In genomic region chr6:115677441-115677840, GRCm38 (mm10) we compare ENCODE assay signal across 8 mouse cellular contexts. TPM values are rescaled to one million over a fixed set of nuclear protein-coding genes. Genes with fewer than 3 reads are reported as not detected.
A peak's percentile ranks its signal among the peaks of the same experiment; 100 is the strongest.
DNase-seq lines count a peak whose midpoint lies in the region; ATAC-seq and TF ChIP-seq lines count a peak whose summit lies in the region.

No protein-coding gene starts in this region.

- H3K9me3 ChIP-seq in embryonic facial prominence, embryonic 13.5 days = no peaks in the 10 kb centered on the region
- H3K9me3 ChIP-seq in intestine, embryonic 15.5 days = no peaks in the 10 kb centered on the region
- no peaks in the 10 kb centered on the region for H3K9me3 ChIP-seq in neural tube, embryonic 13.5 days

- H3K4me3 ChIP-seq in left cerebral cortex, adult 2 months = peak overlapping the region; percentile 93
- peak overlapping the region; percentile 94 for H3K4me3 ChIP-seq in embryonic facial prominence, embryonic 13.5 days
- H3K4me3 ChIP-seq in intestine, embryonic 15.5 days (replicated peaks) = peak overlapping the region; percentile 79
- H3K4me3 ChIP-seq in neural tube, embryonic 13.5 days = peak overlapping the region; percentile 99

- 96% methylated on average over 7 of the region's 7 CpGs for WGBS in embryonic facial prominence, embryonic 13.5 days
- 90% methylated on average over 7 of the region's 7 CpGs for WGBS in intestine, embryonic 15.5 days
- 96% methylated on average over 7 of the region's 7 CpGs for WGBS in neural tube, embryonic 13.5 days

- intact Hi-C loops in left cerebral cortex, adult 2 months (cut with DNase I) = loop anchor here (5.0 kb wide), 1 partner anchor 125 kb away; no protein-coding TSS in a partner anchor
- intact Hi-C loops in left cerebral cortex, postnatal 10 days (cut with DNase I) = loop anchor here (5.0 kb wide), 1 partner anchor 75 kb away; the partner anchor contains the start of gene Mkrn2

- no peak overlapping the region; the same call in 1 of the 2 replicates for H3K27ac ChIP-seq in left cerebral cortex, adult 2 months
- H3K27ac ChIP-seq in embryonic facial prominence, embryonic 13.5 days = no peak overlapping the region
- no peak overlapping the region for H3K27ac ChIP-seq in intestine, embryonic 15.5 days
- peak overlapping the region; percentile 99; the same call in 1 of the 2 replicates for H3K27ac ChIP-seq in neural tube, embryonic 13.5 days (replicated peaks)

- no peak for ATAC-seq in embryonic facial prominence, embryonic 13.5 days (ENCODE audit: insufficient number of reproducible peaks, insufficient read depth, low FRiP score, low TSS enrichment, low read depth)
- no peak for ATAC-seq in intestine, embryonic 15.5 days
- no peak for ATAC-seq in neural tube, embryonic 13.5 days (ENCODE audit: low read depth)
- ATAC-seq in megakaryocyte progenitor cell, adult 5-6 weeks (replicated peaks; ENCODE audit: poor library complexity) = no peak

- no peak for TF ChIP-seq CTCF in left cerebral cortex, adult 2 months (IDR thresholded peaks at IDR 0.05)

- H3K4me1 ChIP-seq in embryonic facial prominence, embryonic 13.5 days = peaks cover 9% of the 10 kb centered on the region
- peaks cover 12% of the 10 kb centered on the region; the same call in 1 of the 2 replicates for H3K4me1 ChIP-seq in intestine, embryonic 15.5 days (replicated peaks)
- H3K4me1 ChIP-seq in neural tube, embryonic 13.5 days (replicated peaks) = peaks cover 28% of the 10 kb centered on the region

- H3K36me3 ChIP-seq in embryonic facial prominence, embryonic 13.5 days = no peaks in the 10 kb centered on the region
- no peaks in the 10 kb centered on the region for H3K36me3 ChIP-seq in intestine, embryonic 15.5 days
- H3K36me3 ChIP-seq in neural tube, embryonic 13.5 days = no peaks in the 10 kb centered on the region

- H3K27me3 ChIP-seq in embryonic facial prominence, embryonic 13.5 days = no peaks in the 10 kb centered on the region
- no peaks in the 10 kb centered on the region for H3K27me3 ChIP-seq in intestine, embryonic 15.5 days (replicated peaks)
- H3K27me3 ChIP-seq in neural tube, embryonic 13.5 days = no peaks in the 10 kb centered on the region

- DNase-seq in left cerebral cortex, adult 2 months (ENCODE audit: extremely low spot score in 1 of 2, low spot score in 2 of 2) = no peak
- no peak for DNase-seq in left cerebral cortex, adult 9 months (ENCODE audit: low spot score in 2 of 2)
- DNase-seq in cerebellum, adult 18-20 months = no peak
- DNase-seq in left cerebral cortex, postnatal 10 days (ENCODE audit: extremely low spot score in 1 of 2, low spot score in 2 of 2) = no peak

- peak overlapping the region; percentile 78 for H3K4me2 ChIP-seq in embryonic facial prominence, embryonic 13.5 days
- H3K4me2 ChIP-seq in intestine, embryonic 15.5 days (replicated peaks) = peak overlapping the region; percentile 60
- H3K4me2 ChIP-seq in neural tube, embryonic 13.5 days = peak overlapping the region; percentile 66

- H3K9ac ChIP-seq in embryonic facial prominence, embryonic 13.5 days = no peak overlapping the region
- H3K9ac ChIP-seq in intestine, embryonic 15.5 days = no peak overlapping the region
- peak overlapping the region; percentile 100; the same call in 1 of the 2 replicates for H3K9ac ChIP-seq in neural tube, embryonic 13.5 days

RNA-seq across cellular contexts. Expression of gene Raf1, which starts 1.0 kb away (rescaled TPM):
- total RNA-seq in left cerebral cortex, adult 2 months (2021) = 10 to 100 TPM; 85.4 to 89.8 TPM
- 111 TPM in 2 replicates for polyA plus RNA-seq in embryonic facial prominence, embryonic 13.5 days (2015; fragmentation: Nextera tagmentation; extraction: Ambion mirVana)
- 76.2 and 79.5 TPM in 2 replicates for polyA plus RNA-seq in intestine, embryonic 15.5 days (2015; fragmentation: Nextera tagmentation; extraction: Ambion mirVana)
- 141 and 156 TPM in 2 replicates for polyA plus RNA-seq in neural tube, embryonic 13.5 days (2015; fragmentation: Nextera tagmentation; extraction: Ambion mirVana)
- 95.4 and 118 TPM in 2 replicates for total RNA-seq in megakaryocyte progenitor cell, adult 5-6 weeks (2015)
- 66.7 and 79.8 TPM in 2 replicates for total RNA-seq in megakaryocyte progenitor cell, adult 5-6 weeks (2017)
- total RNA-seq in left cerebral cortex, postnatal 10 days (2021) = 100 to 1,000 TPM; 121 to 132 TPM
